Mouse (Mus musculus): ENCODE data around the gene Gm42878.
"Not testable (repeated sequence)": the region's sequence is repeated elsewhere in the genome, so short reads cannot be mapped to it uniquely, and the experiment has no call there.

The Gm42878 gene

GRCm38 (mm10) chr5:121564468-121564895, 19.2 kb upstream of the Gm42878 start:
- DNase-seq (ENCODE audit: low spot score), result peak; percentile 82

DNA sequence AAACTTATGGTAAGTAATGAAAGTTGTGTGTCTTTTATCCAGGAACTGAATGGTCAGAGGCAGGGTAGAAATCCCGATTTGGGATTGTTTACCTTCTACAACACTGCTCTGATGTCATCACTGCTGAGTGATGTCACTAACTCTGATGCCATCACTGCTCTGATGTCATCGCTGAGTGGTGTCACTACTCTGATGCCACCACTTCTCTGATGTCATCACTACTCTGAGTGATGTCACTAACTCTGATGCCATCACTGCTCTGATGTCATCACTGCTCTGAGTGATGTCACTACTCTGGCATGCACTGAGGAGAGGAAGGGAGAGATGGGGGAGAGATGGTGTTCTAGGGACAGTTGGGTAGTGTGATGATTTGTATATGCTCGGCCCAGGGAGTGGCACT, 17.2 kb upstream of the Gm42878 start:
- no peak for DNase-seq (ENCODE audit: low spot score)

- no peak for DNase-seq (ENCODE audit: low spot score)
Measured at GRCm38 (mm10) chr5:121549196-121549595, 3.9 kb upstream of the Gm42878 start.

- DNase-seq (ENCODE audit: low spot score), result no peak
Measured at GRCm38 (mm10) chr5:121547084-121547483, 1.8 kb upstream of the Gm42878 start.

- DNase-seq (ENCODE audit: low spot score), result no peak
Measured at GRCm38 (mm10) chr5:121546530-121546895, 1.2 kb upstream of the Gm42878 start.

- peak; percentile 100 for DNase-seq (ENCODE audit: low spot score)
Measured at GRCm38 (mm10) chr5:121545793-121546529, 679 bp upstream of the Gm42878 start, which contains the start of gene Mapkapk5. Gene Mapkapk5, minus strand, starts transcription at chr5:121545905.

GRCm38 (mm10) chr5:121543370-121543769, 1.9 kb downstream of the Gm42878 start:
- DNase-seq (ENCODE audit: low spot score), result no peak

- no peak for DNase-seq (ENCODE audit: low spot score)
Measured at GRCm38 (mm10) chr5:121541235-121541634, 4.0 kb downstream of the Gm42878 start.

- no peak for DNase-seq (ENCODE audit: low spot score)
Measured at GRCm38 (mm10) chr5:121540066-121540465, 5.2 kb downstream of the Gm42878 start.

DNA sequence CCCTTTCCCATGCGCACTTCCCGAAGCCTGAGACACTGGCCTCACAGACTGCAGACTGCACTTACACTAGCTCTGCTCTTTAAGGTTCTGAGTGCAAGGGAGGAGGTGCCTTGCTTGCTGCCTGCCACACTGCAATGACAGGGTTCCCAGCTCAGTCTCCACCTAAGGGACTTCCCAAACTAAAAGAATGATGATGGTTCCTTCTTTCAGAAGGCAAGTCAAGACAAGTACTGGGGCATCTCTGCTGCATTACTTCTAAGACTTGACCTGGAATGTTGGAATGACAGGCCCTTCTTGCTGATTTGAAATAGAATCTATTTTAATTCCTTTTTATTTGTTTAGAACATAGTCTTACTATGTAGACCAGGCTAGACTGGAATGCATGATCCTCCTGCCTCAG, 7.7 kb downstream of the Gm42878 start:
- DNase-seq (ENCODE audit: low spot score), result no peak

GRCm38 (mm10) chr5:121536921-121537555, 8.2 kb downstream of the Gm42878 start:
- DNase-seq (ENCODE audit: low spot score), result no peak

GRCm38 (mm10) chr5:121535116-121535515, 10.2 kb downstream of the Gm42878 start:
- DNase-seq (ENCODE audit: low spot score), result no peak

- DNase-seq (ENCODE audit: low spot score), result no peak
Measured at GRCm38 (mm10) chr5:121534521-121534920, 10.8 kb downstream of the Gm42878 start.

DNA sequence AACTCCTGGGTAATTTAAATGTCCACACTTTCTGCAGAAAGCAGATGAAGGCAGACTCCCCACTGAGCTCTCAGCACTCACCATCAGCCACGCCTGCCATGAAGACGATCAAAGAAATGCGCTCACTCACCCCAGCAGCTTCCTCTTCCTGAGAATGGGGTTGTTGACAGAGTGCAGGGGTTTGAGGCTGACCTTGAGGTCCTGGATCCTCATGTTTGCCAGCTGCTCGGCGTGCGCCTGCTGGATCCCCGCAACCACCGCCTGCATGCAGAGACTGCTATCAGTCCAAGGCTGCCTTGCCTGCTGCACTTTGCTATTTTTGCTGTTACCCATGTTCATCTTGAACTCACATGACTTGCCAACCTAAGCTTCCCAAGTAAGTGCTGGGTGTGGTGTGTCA, 18.3 kb downstream of the Gm42878 start:
- no peak for DNase-seq (ENCODE audit: low spot score)

DNA sequence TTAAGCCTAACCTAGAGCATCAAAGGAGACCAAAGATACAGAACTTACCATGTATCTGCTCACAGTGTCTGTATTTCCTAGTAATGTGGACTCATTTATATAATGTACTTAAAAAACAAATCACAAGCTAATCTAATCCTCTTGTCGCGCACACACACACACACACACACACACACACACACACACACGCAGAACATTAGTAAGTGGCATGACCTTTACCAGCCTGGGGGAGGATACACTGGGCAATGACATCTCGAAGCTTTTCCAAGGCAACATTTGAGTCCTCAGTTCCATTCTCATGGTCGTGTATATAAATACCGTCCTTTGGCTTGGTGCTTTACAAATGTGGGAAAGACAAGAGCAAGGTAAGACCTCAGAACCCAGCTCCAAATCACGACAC, 18.8 kb downstream of the Gm42878 start:
- no peak for DNase-seq (ENCODE audit: low spot score)

DNA sequence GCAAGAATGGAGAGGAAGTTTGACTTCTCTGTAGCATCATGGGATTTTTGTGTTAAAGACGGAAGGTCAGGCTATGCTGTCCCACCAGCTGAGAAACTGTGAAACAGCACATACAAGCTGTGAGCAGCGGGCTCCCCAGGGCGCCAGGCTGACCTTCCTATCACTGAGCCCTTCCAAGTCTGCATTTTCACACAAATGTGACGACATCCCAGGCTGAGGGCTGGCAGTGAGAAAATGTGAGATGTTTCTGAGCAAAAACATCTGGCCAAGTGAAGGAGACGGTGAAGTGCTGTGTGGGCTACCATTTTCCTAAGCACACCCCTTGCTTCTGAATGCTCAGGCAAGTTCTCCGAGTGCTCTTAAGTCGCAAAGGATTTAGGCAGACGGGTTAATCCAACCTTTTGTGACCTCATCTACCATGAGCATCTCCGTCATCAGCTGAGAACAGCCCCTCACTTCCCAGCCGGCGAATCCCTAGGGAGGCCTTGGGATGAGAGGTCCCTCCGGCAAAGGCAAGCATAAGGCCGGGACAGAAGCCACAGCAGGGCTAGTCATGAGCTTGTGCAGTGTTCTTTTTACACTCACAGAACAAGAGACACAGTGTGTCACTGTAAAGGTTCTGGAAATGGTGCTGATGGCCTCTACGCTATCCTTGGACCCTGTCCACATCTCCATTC, 19.4 kb downstream of the Gm42878 start:
- no peak for DNase-seq (ENCODE audit: low spot score)

- DNase-seq (ENCODE audit: low spot score), result not testable (repeated sequence)
Measured at GRCm38 (mm10) chr5:121519758-121520157, 25.5 kb downstream of the Gm42878 start.

DNA sequence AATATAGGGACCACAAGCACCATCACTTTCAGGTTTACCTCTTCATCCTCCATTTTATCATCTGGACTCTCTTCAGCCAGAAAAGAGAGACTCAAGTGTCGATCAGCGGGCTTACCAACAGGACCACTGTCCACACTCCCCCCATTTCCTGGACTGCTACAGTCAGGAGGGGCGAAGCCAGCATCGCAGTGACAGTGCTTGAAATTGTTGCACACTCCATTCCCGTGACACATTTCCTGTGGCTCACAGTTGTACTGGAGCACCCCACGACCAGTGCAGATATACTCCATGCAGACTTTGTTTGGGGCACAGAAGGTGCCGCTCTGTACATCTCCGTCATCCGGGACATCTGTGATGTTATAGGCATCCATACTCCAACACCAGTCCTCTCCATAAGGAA, 26.3 kb downstream of the Gm42878 start:
- no peak for DNase-seq (ENCODE audit: low spot score)

DNA sequence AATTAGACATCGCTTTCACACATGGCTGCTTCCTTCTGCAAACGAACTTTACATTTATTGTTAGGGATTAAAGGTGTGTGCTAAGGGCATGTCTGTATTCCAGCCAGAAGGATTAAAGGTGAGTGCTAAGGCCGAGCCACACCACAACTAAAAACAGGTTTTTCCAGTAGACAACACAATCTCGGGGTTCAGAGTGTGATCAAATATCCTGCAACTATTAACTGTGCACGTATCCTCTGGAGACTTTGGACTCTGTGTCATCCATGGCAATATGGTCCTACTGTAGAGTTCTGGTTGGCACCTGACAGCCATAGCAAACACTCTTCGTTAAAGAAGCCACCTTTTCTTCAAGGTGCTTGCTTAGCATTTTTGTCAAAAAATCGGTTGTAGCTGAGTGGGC, 35.3 kb downstream of the Gm42878 start:
- DNase-seq (ENCODE audit: low spot score), result no peak

DNA sequence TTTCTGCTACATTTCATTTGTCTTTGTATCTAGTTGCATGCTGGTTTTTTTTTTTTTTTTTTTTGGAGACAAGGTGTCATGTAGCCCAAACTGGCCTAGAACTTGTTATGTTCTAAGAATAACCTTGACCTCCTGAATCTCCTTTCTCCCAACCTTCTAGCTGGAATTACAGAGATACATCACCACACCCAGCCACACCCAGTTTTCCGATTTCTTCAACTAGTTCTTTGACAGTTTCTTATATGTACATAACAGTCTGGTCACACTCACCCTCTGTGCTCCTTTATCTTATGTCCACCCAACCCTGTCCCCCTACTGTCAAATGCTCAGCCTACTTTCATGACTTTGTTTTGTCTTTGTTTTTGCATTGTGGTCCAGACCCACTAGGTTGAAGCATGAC, 38.4 kb downstream of the Gm42878 start:
- DNase-seq (ENCODE audit: low spot score), result no peak

DNA sequence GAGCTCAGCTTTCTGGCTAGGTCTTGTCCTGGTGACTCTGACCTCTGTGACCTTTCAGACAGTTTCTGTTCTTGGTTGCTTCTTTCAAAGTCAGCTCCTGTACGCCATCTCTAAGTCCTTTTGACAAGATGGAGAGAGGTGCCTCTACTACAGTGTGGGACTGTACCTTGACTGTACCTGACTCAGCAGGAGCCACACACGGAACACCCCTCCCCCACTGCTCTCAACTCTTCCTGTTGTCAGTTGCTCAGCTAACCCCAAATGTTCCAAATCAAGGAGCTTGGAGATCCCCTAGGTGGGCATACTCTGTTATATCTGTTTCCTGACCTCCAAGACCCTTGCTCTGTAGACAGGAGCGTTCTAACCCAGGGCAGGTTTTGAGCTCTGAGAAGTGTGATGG, 42.1 kb downstream of the Gm42878 start, which contains the start of gene Adam1b:
Adam1b (minus strand) TSS at position 205 of the 400 bp plus-strand sequence.
- no peak for DNase-seq (ENCODE audit: low spot score)

- not testable (repeated sequence) for DNase-seq (ENCODE audit: low spot score)
Measured at GRCm38 (mm10) chr5:121501424-121501996, 43.8 kb downstream of the Gm42878 start.

DNA sequence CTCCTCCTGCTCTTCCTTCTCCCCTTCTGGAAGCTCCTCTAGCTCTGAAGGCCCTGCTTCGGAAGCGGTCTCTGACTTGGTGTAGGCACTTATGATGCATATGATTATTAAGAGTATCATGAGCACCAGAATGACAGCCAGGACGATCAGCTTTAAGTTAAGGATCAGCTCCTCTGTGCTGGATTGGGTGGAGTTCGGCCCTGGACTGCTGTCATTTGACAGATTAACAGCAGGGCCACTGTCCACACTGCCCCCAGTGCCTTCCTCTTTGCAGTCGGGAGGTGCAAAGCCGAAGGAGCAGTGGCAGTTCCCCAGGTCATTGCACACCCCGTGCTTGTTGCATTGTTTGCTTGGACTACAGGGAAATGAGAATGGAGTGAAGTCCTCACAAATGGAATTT, 44.6 kb downstream of the Gm42878 start:
- DNase-seq (ENCODE audit: low spot score), result no peak
